Mouse (Mus musculus) thymus, adult 2 months (tissue): ENCODE data around the gene Insl3.

ENCODE experiments used
- CTCF ChIP-seq: fragments of 200-500 bp; IDR thresholded peaks from 2 replicates; pipeline ENCODE4 v1.5.1; 2012; ENCODE audit warnings: mild to moderate bottlenecking, control low read depth, low read length, moderate library complexity, borderline replicate concordance; ENCODE audit not compliant: control insufficient read depth, poor library complexity, insufficient read depth; ENCODE audit errors: extremely low read depth
- POLR2A ChIP-seq: fragments of 200-500 bp; IDR thresholded peaks from 2 replicates; pipeline ENCODE4 v1.6.1; 2012; ENCODE audit warnings: mild to moderate bottlenecking, low read length, control low read depth, moderate library complexity; ENCODE audit not compliant: control insufficient read depth, poor library complexity, insufficient read depth; ENCODE audit errors: extremely low read depth

GRCm38 (mm10) chr8:71687616-71688015 is 1.4 kb upstream of the Insl3 start:
- TF ChIP-seq CTCF = no peak
- TF ChIP-seq POLR2A = no peak
